Mouse (Mus musculus) CD4-positive, CD25-positive, alpha-beta regulatory T cell, adult 4 months (primary cell): ENCODE results near the gene Brwd1. TPM values are rescaled to one million over a fixed set of nuclear protein-coding genes. Genes with fewer than 3 reads are reported as not detected.
"Not testable (repeated sequence)": the region's sequence is repeated elsewhere in the genome, so short reads cannot be mapped to it uniquely, and the experiment has no call there.

Experiments
- ATAC-seq: one replicate; pipeline ENCODE4 v1.8.0; 2017
- polyA plus RNA-seq, 2 experiments: library from polyadenylated mRNA; unstranded; fragments of 100-300 nt; shearing (Covaris generic); gene quantifications; one replicate each; pipeline ENCODE4 v1.2.1; 2017

Brwd1 gene
- 10 to 100 TPM; 54.9 to 60.0 TPM for polyA plus RNA-seq

DNA sequence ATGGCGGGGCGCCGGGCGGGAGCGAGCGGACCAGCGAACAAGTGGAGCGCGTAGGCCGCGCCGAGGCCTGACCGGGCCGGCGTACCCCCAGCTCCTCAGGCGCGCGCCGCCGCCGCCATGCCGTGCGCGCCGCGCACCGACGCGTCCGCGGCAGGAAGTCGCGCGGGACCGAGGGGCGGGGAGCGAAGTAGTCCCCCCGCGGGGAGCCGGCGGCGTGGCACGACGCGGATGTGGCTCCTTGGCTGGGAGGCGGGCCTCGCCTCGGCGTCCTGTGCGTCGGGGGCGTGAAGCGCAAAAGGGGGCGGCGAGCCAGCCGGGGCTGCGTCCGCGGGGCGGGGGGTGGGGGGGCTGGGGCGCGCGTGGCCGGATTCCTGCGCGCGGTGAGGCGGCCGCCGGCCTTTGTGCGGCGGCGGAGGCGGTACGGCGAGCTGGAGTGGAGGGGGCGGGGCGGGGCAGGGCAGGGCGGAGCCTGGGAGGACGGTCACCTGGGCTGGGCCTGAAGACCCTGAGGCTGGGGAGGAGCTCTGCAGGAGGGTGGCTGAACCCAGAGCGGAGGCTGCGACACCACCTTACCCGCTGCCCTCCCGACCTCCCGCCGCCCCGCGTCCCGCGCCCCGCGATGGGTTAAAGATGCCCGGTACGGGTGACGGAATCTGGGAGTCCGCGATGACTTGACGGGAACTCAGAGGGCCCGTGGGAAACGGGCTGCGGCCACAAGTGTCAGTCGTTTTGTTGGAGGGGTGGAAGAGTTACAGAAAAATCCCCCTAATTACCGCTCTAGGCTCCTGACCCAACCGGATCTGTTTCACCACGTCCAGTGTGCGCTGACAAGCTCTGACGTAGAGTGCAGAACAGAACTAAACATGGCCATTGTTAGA lies at the start of gene Brwd1:
Gene Brwd1 (minus strand): TSS at position 226 of the 878 bp plus-strand sequence.
- ATAC-seq = peak; percentile 69

DNA sequence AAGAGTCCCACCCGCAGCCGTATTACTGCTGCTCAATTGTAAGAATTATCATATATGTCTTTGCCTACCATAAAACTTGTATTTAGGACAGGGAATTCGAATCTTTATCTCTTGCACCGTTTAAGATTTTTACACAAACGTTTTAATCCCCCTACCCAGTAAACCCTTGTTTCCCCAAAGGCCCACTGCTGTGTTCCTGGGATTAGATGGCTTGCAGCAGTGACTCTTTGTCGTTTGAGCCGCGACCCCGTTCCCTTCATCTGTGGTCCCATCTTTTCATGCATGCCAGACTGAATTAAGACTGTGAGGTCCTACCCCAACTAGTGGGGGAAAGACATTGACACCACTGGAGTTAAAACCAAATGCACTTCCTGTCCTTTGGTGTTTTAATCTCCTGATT lies 46.1 kb upstream of the Brwd1 start:
- ATAC-seq = no peak

DNA sequence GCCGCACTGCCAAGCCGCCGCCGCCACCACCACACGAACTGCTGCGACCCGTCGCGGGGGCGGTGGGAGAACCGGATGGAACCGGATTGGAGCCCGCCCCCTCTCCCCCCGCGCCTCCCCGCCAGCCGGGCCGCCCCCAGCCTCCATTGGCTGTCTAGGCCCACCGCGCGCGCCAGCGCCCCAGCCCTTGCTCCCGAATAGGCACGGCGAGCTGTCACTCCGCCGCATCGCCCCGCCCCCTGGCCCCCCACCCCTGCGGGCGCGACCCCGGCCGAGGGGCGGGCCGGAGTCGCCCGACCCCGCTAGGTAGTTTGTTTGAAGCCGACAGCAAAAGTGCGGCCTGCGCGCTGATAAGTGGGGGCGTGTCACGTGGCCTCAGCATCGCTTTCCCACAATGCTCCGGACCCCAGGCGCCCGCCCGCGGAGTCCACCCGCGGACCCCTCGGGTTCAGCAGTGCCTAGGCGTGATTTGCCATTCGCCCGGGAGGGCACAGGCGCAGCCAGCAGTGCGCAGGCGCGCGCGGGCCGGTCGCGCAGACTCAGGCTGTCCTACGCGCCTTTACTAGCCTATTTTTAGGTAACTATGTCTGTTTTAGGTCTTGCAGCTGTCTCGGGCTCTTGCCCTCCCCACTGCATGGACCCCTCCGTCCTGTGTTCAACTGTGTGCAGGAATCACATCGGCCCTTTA lies 45.5 kb upstream of the Brwd1 start, which contains the start of gene Hmgn1:
Gene Hmgn1 (minus strand): TSS at position 73 of the 688 bp plus-strand sequence.
- ATAC-seq = peak; percentile 76

DNA sequence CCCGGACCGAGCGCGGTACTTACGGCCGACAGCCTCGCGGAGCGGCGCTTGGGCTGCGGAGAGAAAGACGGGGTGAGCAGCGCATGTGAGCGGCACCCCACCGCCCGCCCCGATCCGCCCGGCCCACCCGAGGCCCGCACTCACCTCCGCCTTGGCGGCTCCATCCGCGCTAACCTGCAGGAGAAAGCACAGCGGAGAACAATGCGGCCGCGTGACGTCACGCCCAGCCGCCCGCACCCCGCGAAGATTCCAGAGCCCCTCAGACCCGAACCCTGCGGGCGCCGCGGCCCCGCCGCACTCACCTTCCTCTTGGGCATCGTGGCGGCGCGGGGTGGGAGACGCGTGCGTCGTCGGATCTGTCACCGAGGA lies 44.9 kb upstream of the Brwd1 start:
- peak; percentile 44 for ATAC-seq

DNA sequence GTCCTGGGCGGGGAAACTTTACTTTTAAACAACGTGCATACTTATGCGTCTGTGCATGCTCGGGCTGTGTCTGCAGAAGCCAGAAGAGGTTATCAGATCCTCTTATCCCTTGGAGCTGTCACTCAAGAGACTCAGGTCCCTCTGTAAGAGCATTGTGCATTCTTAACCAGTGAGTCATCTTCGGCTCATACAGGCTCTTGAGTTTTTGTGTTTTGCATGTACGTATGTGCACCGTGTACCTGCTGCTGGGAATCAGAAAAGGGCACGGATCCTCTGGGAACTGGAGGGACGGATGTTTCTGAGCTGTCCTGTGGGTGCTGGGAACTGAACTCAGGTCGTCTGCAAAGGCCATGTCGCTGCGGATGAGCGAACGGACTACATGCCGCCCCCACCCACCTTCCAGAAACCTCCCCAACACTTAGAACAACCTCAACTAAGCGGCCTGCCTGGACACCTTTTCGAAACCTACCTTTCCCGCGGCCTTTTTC lies 44.4 kb upstream of the Brwd1 start:
- ATAC-seq = no peak

DNA sequence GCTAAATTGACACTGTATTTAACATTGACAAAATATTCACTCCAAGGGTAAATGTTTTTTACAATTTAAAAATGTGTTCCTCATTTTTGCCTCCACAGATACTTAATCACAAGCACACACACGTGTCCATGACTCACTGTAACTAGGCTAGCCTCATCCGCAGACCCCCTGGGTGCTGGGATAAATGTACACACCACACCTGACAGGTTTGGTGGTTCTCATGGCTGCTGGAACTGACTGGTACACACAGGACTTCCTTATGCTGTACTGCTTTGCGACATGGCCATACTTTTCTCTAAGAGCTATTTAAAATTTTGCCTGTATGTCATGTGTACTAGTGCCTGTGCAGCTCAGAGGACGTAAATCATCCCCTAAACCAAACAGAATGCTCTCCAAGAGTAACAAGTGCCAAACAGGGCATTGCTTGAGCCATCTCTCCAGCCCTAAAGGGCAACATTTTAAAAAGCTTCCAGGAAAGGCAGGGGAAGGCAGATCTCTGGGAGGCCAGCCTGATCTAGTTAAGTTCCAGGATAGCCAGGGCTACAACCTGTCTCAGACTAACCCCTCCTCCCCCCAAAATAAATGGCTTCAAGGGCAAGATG lies 37.8 kb upstream of the Brwd1 start:
- ATAC-seq = no peak

DNA sequence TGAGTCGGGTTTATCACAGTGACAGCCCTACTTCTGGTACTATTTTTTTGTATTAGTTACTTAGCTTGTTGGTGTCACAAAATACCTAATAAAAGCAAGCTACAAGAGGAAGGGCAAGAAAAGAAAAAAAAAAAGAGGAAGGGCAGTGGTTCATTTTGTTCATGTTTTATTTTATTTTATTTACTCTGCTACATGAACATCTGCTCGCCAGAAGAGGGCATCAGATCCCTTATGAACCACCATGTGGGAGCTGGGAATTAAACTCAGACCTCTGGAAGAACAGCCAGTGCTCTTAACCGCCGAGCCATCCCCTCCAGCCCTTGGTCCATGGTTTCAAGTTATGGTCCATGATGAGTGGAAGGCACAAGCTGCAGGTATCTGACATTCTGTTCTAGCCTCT lies 32.4 kb upstream of the Brwd1 start:
- ATAC-seq = no peak

DNA sequence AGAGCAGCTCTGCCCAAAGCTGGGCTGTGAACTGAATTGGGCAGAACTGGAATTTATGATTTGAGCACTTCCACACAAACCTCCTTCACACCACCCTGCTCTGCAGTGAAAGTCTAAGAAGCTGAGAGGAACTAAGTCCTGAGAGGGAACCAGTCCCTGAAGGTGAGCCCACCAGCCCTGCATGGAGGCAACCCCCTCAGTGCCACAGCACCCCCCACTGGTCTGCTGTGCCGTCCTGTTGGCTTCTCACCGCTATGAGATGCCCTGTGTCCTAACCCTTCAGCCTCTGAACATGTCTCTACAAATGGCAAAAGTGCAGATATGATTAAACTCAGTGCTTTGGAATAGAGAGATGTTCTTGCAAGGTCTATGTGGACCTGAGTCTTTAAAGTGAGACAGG lies 30.4 kb upstream of the Brwd1 start:
- no peak for ATAC-seq

DNA sequence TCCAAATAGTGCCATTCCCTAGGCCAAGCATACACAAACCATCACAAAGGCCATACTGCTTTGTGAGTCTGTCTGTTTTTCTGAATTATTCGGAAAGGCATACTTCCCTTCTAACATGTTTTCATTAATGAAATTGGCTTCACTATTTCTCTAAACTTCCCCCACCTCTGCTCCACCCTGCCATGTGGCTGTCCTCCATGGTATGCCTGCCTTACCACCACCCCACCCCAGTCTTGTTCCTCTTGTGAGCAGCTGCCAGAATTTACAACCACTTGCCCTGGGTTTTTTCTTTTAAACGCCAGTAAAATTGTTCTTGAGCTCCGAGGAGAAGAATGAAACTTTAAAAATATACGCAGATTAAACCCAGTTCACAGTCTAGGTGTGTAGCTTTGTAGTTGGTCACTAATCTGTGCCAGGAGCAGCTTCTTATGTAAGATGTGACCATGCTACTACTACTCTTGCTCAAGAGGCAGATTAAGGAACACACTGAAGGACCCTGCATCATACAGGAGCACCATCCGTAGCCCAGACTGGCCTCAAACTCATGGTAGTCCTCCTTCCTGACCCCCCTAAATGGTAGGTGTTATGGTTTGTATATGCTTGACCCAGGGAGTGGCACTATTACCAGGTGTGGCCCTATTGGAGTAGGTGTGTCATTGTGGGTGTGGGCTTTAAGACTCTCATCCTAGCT lies 28.5 kb upstream of the Brwd1 start:
- ATAC-seq = no peak

DNA sequence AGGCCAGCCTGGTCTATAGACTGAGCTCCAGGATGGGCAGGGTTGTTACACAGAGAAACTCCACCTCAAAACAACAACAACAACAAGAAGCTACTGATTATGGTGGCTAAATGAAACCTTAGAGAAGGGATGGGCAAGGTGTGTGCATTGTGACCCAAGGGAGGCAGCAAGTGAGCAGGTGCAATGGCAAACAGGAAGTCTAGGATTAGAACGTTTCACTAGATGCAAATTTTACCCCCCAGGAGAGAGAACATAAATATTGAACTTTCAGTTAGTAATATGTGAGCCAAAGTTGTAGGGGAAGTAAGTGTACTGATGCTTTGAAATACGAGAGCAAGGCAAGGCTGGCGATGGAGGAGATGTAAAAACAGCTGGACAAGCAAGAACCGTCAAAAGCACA lies 27.3 kb upstream of the Brwd1 start:
- ATAC-seq = no peak

DNA sequence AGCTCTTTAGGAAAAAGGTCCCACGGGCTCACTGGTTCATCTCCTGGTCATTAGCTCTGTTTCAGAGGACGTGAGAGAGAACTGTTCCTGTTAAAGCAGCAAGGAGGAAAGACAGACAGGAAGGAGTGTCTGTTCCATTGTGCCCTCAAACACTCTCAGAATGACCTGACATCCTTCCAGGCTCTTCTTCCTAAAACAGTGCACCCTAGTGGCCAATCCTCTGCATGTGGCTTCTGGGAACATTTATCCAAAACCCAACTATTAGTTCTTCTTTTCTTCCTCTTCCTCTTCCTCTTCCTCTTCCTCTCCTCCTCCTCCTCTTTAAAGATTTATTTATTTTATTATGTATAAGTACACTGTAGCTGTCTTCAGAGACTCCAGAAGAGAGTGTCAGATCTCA lies 20.7 kb upstream of the Brwd1 start:
- ATAC-seq = no peak

DNA sequence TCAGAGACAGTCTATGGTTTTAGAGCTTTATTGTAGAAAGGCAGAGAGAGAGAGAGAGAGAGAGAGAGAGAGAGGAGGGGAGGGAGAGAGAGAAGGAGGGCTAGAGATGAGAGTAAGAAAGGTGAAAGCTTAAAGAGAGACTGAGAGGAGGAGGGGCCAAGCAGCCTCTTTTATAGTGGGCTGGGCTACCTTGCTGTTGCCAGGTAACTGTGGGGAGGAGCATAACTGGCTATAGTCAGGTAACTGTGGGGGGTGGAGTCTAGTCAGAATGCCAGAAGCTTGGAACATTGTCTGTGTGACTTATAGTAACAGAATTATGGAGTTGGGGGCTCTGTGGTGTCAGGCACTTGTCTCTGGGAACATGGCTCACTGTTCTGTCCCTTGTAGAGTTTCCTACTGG lies 15.5 kb upstream of the Brwd1 start:
- ATAC-seq = not testable (repeated sequence)

DNA sequence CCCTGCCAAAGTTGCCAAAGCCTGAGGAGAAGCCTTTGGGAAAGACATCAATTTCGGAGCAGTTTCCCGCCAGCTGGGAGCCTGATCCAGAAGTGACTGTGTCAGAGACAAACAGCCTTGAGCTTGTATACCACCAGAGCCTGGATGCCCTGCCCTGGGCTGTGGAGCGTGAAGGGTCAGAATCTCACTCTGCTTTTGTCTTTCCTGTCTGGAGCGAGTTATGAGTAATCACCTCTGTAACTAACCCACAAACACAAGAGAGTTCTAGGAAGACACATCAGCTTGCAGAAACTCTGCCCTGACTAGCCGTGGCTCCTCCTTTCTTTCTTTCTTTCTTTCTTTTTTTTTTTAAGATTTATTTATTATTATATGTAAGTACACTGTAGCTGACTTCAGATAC lies 13.6 kb upstream of the Brwd1 start:
- ATAC-seq = no peak

DNA sequence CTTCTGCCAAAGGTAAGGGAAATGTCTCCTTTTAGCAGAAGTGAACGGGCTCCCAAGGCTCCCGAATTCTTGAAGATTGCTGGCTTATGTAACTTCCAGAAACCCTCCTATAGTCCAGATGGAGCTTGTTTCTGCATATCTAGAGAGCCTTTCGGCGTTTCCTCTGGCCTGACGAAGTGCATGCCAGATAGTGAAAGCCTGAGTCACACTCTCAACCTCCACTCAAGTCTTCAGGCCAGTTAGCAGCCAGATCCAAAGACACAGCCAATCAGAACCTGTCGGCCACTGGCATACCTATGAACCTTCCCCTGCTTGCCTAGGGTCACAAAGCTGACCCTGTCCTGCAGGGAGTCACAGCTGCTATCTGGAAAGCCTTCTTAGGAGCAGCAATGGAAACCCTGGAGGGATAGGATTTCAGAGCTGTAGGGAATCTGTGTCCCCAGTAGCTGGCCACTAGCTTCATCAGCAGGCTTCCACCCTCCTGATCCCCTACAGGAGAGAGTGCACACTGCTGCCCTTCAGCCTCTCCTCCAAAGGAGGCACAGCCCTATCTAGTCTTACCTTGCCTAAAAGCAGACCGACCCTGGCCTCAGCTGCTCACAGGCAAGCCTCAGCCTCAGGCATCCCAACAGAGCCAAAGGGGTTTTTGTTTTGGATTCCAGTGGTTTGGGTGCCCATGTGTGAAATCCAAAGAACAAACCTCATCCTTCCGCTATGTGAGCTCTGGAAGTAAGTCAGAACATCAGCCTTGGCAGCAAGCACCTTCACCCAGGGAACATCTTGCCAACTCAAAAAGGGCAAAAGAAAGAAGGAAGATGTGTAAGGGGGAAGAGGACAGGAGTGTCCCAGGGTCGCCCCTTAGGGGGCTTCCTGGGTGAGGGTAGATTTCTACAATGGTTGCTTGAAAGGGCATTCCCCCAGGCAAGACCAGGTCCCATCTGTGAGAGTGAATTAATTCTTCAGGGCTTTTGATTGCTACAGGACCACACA lies 9.5 kb upstream of the Brwd1 start:
- no peak for ATAC-seq

DNA sequence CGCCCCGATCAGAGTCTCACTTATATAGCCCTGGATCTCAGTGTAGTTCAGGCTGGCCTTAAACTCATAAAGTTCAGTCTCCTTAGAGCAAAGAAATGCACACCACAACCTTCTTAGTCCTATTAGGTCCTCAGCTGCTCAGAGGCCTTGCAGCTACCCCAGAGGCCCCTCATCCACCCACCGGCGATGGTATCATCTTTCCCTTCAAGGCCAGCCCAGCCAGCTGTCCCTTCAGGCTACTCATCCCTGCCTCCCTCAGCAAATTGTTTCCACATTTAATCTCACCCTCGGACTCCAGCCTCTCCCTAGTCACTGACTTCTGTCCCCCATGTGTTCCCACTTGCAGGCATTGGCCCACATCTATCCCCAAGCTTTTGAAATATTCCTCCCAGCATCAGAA lies 5.8 kb upstream of the Brwd1 start:
- ATAC-seq = no peak

DNA sequence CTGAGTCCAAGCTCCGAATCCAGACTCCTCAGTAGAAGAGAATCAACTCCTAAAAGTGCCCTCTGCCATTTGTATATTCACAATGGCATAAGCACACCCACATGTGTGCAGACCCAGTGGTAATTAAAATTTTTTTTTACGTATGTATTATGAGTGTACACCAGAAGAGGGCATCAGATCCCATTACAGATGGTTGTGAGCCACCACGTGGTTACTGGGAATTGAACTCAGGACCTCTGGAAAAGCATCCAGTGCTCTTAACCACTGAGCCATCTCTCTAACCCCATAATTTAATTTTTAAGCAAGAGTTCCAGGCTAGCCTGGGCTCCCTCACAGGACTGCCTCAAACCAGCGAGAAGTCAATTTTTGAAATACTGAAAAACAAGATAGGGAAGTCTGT lies 5.1 kb upstream of the Brwd1 start:
- no peak for ATAC-seq

DNA sequence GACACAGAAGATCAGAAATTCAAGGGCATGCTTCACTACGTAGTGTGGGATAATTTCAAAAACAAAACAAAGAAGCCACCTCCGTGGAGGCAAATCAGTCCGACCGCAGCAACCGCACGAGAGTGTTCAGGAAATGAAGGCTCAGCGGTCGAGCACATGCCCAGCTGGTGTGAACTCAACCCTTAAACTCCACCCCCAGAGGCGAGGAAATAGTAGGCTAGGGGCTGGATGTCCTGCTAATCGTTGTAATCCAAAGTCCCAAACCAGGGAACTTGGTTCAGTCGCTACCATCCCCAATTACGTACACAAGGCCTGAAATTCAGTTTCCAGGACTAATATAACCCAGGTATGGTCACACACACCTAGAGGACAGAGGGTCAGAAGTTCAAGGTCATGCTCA lies 4.7 kb upstream of the Brwd1 start:
- peak; percentile 19 for ATAC-seq

DNA sequence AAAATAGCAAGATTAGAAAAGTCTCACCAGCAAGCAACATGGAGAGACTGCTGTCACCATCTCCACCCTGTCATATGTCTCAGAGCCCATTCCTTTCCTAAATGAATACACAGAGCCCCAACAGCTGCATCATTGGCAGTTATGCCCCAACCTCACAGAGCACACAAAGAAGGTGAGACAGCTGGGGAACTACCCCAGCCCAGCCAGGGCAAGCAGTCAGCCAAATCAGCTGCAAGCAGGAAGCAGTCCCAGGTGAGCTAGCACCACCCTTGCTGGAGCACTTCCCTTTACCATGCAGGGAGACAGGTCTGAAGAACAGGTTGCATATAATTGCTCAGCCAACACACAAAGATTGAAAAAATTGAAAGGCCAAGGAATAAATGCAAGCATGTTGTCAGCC lies 3.3 kb upstream of the Brwd1 start:
- no peak for ATAC-seq

DNA sequence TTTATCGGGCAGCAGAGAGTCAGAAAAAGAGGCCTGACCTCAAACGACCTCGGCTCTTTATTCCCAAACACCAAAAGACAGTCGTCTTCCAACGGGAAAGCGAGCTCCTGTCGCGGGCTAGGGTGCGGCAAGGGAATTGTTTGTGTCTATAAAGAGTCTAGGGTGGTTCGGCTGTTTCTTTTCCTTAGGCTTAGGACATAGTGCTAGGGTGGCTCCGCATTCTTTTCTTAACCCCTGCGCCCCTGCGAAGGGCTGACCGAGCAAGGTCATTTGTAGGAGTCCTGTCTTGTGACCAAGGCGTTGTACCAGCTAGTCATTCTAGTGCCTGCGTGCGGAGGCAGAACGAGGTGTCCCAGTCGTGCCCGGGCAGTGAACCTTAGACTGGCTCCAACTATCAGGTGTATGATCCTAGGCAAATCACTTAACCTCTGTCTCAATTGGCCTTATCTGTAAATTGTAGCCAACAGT lies 887 bp upstream of the Brwd1 start:
- ATAC-seq = no peak

DNA sequence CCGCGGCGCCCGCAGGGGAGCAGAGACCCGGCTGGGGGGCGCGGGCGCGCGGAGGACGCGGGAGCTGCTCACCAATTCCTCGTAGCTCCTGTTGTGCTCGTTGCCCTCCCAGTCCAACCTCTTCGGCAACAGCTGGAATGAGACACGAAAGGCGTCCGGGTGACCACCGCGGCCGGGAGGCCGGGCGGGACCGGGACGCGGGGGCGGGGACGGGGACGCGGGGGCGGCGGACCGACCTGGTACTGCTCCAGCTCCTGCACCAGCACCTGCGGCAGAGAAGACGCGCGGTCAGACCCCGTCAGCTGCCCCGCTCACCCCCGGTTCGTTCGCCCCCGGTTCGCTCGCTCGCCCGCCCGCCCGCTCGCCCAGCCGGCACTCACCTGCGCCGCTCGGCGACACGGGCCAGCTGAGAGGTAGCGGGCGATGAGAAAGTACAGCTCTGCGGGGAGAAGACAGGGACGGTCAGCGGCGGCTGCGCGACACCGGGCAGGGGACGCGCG lies 534 bp downstream of the Brwd1 start:
- ATAC-seq = no peak

DNA sequence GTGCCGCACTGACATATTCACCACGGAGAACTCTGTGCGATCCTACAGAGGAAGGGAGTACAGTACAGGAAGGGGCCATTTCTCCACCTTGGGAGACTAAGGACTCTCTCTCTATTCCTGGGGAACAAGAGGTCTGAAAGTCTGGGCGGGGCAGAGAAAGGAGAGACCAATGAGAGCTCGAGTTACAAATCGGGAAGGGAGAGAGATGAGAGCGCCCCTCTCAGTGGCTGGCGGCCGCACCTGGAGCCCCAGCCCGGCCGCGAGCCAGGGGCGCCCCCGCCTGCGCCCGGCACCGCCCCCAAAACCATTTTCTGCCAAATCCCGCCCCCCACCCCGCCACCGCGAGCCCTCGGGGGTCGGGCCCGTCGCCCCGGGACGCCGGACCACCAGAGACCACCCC lies 995 bp downstream of the Brwd1 start:
- peak; percentile 80 for ATAC-seq
